Mouse (Mus musculus): ENCODE measurements at regions not wholly inside any gene's neighbourhood (a gene's known extent, or its start where the extent isn't known, plus 50 kb on each side); places are given as distances from the start of the nearest gene placed in this dataset.

DNA sequence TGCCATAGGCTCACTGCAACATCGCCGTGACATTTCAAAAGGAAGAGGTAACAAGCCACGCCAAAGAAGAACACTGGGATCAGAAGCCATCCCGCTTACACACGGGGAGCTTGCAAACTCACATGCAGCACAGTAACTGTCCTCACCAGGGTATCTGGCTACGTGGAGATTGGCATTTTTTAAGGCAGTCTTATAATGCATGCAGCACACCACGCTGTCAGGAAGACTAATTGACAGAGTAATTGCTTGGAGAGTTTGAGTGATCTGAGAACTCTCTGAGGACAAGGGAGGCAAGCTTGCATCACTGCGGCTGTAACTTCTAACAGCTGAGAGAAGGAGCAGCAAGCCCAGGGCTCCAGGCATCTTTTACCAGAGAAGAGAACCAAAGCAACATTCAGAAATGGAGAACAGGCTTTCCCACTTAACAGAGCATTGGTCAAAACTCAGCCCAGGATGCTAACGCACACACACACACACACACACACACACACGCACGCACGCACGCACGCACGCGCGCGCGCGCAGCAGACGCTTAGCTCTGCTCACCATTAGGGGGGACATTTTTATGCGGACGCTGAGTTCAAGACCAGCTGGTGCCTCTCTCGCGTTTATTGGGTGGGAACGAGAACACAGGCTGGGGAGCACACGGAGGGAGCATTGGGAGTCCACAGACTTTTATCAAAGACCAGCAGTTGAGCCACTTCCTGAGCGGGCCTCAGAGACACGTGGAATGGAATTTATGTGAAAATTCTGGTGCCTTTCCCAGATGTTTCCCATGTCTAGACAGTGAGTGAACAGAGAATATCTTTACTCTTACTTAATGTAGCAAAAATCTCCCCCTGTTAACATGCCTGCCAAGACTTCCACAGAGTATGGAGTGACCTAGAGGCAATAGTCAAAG lies 66.6 kb downstream of the 1700129C05Rik start:
- Histone ChIP-seq H3K4me1 (ENCODE audit: control insufficient read depth in 1 of 2, insufficient read depth in 2 of 2, low read length in 2 of 2) (no peaks in the 10 kb centered on the region), H3K9me3 (replicated peaks; ENCODE audit: insufficient read depth, low read length) (no peaks in the 10 kb centered on the region), H3K27me3 (ENCODE audit: control insufficient read depth in 1 of 2, insufficient read depth in 2 of 2, low read length in 2 of 2) (no peaks in the 10 kb centered on the region), H3K27ac (ENCODE audit: control insufficient read depth, low read depth, low read length) (no peak overlapping the region), H3K9ac (ENCODE audit: control insufficient read depth, low read depth, low read length, poor library complexity, severe bottlenecking) (no peak overlapping the region), H3K36me3 (ENCODE audit: control insufficient read depth in 1 of 2, insufficient read depth in 2 of 2, low read length in 2 of 2) (no peaks in the 10 kb centered on the region), H3K4me3 (ENCODE audit: control insufficient read depth in 1 of 2, insufficient read depth in 1 of 2, low read depth in 2 of 2, low read length in 2 of 2) (no peak overlapping the region), H3K79me2 (ENCODE audit: control insufficient read depth, insufficient read depth, low read length, poor library complexity) (no peaks in the 10 kb centered on the region)
- no peak for DNase-seq (ENCODE audit: low read depth, low spot score)
- TF ChIP-seq USF2 (IDR thresholded peaks at IDR 0.05; ENCODE audit: borderline replicate concordance in 1 of 2, insufficient read depth in 1 of 2, low read depth in 1 of 2, low read length in 2 of 2) (no peak), GABPA (IDR thresholded peaks at IDR 0.05; ENCODE audit: low read depth, low read length) (no peak), POLR2A (IDR thresholded peaks at IDR 0.05; ENCODE audit: control insufficient read depth in 1 of 2, insufficient read depth in 1 of 2, low read depth in 1 of 2, low read length in 2 of 2, poor library complexity in 1 of 2) (no peak)

DNA sequence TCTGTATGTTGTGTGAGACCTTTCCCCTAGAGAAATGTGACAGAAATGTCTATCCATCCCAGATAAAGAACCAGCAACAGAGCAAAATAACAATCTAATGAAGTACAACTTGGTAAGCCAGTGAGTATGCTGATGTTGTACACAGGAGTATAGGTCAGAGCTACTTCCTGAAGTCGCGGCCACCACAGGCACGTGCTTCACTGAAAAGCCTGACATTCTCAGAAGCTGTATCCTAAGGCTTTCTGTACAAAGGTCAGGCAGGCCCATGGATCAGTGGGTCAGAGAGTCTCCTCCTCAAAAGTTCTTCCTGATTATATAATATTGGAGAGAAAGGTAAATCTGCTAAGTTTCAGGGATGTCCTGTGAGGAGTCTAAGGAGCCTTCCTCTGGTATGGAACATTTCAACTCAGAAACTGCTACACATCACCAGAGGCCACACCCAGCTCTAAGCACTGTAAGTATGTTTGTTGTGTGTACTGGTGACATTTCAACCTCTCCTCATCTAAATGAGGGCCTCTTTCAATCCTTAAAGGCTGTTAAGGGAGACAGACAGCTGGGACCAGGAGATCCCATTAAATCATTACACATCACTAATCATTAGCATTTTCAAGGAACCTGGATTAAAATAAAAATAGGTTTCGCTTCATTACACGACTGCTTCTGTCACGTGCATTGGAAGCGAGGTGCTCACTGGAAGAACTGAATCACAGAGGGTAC lies 70.2 kb downstream of the 1700129C05Rik start:
- no peak for DNase-seq (ENCODE audit: low read depth, low spot score)
- Histone ChIP-seq H3K4me1 (ENCODE audit: control insufficient read depth in 1 of 2, insufficient read depth in 2 of 2, low read length in 2 of 2) (no peaks in the 10 kb centered on the region), H3K27ac (ENCODE audit: control insufficient read depth, low read depth, low read length) (no peak overlapping the region), H3K27me3 (ENCODE audit: control insufficient read depth in 1 of 2, insufficient read depth in 2 of 2, low read length in 2 of 2) (no peaks in the 10 kb centered on the region), H3K36me3 (ENCODE audit: control insufficient read depth in 1 of 2, insufficient read depth in 2 of 2, low read length in 2 of 2) (no peaks in the 10 kb centered on the region), H3K9ac (ENCODE audit: control insufficient read depth, low read depth, low read length, poor library complexity, severe bottlenecking) (no peak overlapping the region), H3K9me3 (replicated peaks; ENCODE audit: insufficient read depth, low read length) (no peaks in the 10 kb centered on the region), H3K4me3 (ENCODE audit: control insufficient read depth in 1 of 2, insufficient read depth in 1 of 2, low read depth in 2 of 2, low read length in 2 of 2) (no peak overlapping the region), H3K79me2 (ENCODE audit: control insufficient read depth, insufficient read depth, low read length, poor library complexity) (no peaks in the 10 kb centered on the region)
- TF ChIP-seq HCFC1 (IDR thresholded peaks at IDR 0.05; ENCODE audit: low read depth, low read length) (no peak), USF2 (IDR thresholded peaks at IDR 0.05; ENCODE audit: borderline replicate concordance in 1 of 2, insufficient read depth in 1 of 2, low read depth in 1 of 2, low read length in 2 of 2) (no peak), SIN3A (IDR thresholded peaks at IDR 0.05; ENCODE audit: low read length) (no peak), UBTF (IDR thresholded peaks at IDR 0.05; ENCODE audit: borderline replicate concordance, insufficient read depth, low read depth, low read length) (no peak), SMC3 (IDR thresholded peaks at IDR 0.05; ENCODE audit: low read depth, low read length) (no peak), NELFE (IDR thresholded peaks at IDR 0.05; ENCODE audit: low read depth, low read length) (no peak), POLR2AphosphoS5 (IDR thresholded peaks at IDR 0.05; ENCODE audit: borderline replicate concordance, low read depth, low read length) (no peak), E2F4 (IDR thresholded peaks at IDR 0.05; ENCODE audit: borderline replicate concordance, low read depth, low read length) (no peak)

DNA sequence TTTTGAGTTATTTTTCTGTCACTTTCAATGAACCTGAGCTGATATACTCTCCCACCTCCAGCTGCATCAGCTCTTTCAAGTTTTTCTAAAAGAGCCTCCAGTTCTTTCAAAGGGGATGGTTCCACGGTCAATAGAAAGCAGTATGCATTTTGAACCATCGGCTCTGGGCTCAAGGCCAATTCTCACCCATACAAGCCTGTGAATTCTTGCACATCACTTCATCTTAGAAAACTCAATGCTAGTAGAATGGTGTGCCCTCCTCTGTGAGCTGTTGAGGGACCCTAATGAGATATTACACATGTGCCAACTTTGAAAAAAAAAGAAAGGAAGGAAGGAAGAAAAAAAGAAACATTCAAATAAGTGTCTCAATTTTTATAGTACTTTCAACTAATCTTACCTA lies 72.6 kb downstream of the 1700129C05Rik start:
- H3K27me3 ChIP-seq (ENCODE audit: control insufficient read depth in 1 of 2, insufficient read depth in 2 of 2, low read length in 2 of 2), result no peaks in the 10 kb centered on the region

More for the DNA sequence above, 72.6 kb downstream of the 1700129C05Rik start:
- no peaks in the 10 kb centered on the region for H3K79me2 ChIP-seq (ENCODE audit: control insufficient read depth, insufficient read depth, low read length, poor library complexity)
- no peak for DNase-seq (ENCODE audit: low read depth, low spot score)
- H3K4me3 ChIP-seq (ENCODE audit: control insufficient read depth in 1 of 2, insufficient read depth in 1 of 2, low read depth in 2 of 2, low read length in 2 of 2), result no peak overlapping the region
- H3K36me3 ChIP-seq (ENCODE audit: control insufficient read depth in 1 of 2, insufficient read depth in 2 of 2, low read length in 2 of 2), result no peaks in the 10 kb centered on the region
- no peak overlapping the region for H3K27ac ChIP-seq (ENCODE audit: control insufficient read depth, low read depth, low read length)
- H3K9me3 ChIP-seq (replicated peaks; ENCODE audit: insufficient read depth, low read length), result no peaks in the 10 kb centered on the region
- TF ChIP-seq JUND (IDR thresholded peaks at IDR 0.05; ENCODE audit: low read depth, low read length) (no peak), RAD21 (IDR thresholded peaks at IDR 0.05; ENCODE audit: low read depth, low read length) (no peak), MAZ (IDR thresholded peaks at IDR 0.05; ENCODE audit: low read depth, low read length) (no peak), EP300 (IDR thresholded peaks at IDR 0.05; ENCODE audit: low read depth in 1 of 2, low read length in 2 of 2) (no peak), MAX (IDR thresholded peaks at IDR 0.05; ENCODE audit: low read length) (no peak), SIN3A (IDR thresholded peaks at IDR 0.05; ENCODE audit: low read length) (no peak), GABPA (IDR thresholded peaks at IDR 0.05; ENCODE audit: low read depth, low read length) (no peak), ZC3H11A (IDR thresholded peaks at IDR 0.05; ENCODE audit: low read depth, low read length) (no peak), MEF2A (IDR thresholded peaks at IDR 0.05; ENCODE audit: extremely low read depth, insufficient replicate concordance, low read depth, low read length, poor library complexity, severe bottlenecking) (no peak), SMC3 (IDR thresholded peaks at IDR 0.05; ENCODE audit: low read depth, low read length) (no peak), NRF1 (IDR thresholded peaks at IDR 0.05; ENCODE audit: insufficient read depth, low read depth, low read length, poor library complexity, severe bottlenecking) (no peak), KAT2A (conservative IDR thresholded peaks at IDR 0.05; ENCODE audit: low read depth, low read length) (no peak), MYC (IDR thresholded peaks at IDR 0.05; ENCODE audit: low read depth, low read length) (no peak)
- no peak overlapping the region for H3K9ac ChIP-seq (ENCODE audit: control insufficient read depth, low read depth, low read length, poor library complexity, severe bottlenecking)
- H3K4me1 ChIP-seq (ENCODE audit: control insufficient read depth in 1 of 2, insufficient read depth in 2 of 2, low read length in 2 of 2), result no peaks in the 10 kb centered on the region

Data from MEL (cell line).